Mouse (Mus musculus) erythroblast, adult 5-6 weeks (primary cell): ENCODE data around the gene Gzmm. TPM values are rescaled to one million over a fixed set of nuclear protein-coding genes. Genes with fewer than 3 reads are reported as not detected.

Source experiments
- ATAC-seq: replicated peaks from 2 replicates; pipeline ENCODE4 v1.8.0; 2016; ENCODE audit warnings: moderate number of reproducible peaks, mild to moderate bottlenecking, moderate TSS enrichment, inconsistent platforms; ENCODE audit not compliant: poor library complexity, low FRiP score, severe bottlenecking
- total RNA-seq, 2 experiments: library from RNA; stranded (forward) in 1 of 2; stranded (reverse) in 1 of 2; fragments of 150-400 nt in 1 of 2; fragments of 200-764, 138-1000 nt in 1 of 2; gene quantifications; 2 replicates each; pipeline versions ENCODE4 v1.2.3 to v1.2.4; 2015 to 2017; ENCODE audit warnings: low replicate concordance in 2 of 2

Gene Gzmm
- total RNA-seq, 2 experiments from 2014 or later: not detected

- ATAC-seq: no peak
Observed at GRCm38 (mm10) chr10:79716988-79717355, 28.2 kb downstream of the Gzmm start.

- peak; percentile 37; the same call in 1 of the 2 replicates for ATAC-seq
Observed at GRCm38 (mm10) chr10:79717640-79718357, 29.0 kb downstream of the Gzmm start.

GRCm38 (mm10) chr10:79721089-79721488, 32.3 kb downstream of the Gzmm start:
- ATAC-seq: no peak

DNA sequence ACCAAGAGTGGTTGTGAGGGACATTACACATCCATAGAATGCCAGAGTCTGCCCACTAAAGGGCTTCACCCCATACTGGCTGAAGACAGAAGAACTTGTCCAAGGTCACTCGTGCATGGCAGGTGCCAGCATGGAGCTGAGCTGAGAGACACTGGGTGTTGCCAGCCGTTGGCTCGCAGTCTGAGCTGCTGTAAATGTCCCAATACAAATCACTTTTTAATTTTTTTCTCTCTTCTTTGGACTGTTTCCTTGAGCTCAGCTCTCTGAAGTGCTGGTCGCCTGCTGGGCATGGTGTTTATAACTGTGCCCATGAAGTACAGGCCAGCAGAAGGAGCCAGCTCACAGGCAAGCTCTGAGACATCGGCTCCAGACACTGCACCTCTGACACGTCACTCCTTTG, 34.2 kb downstream of the Gzmm start:
- no peak for ATAC-seq

GRCm38 (mm10) chr10:79723692-79724091, 34.9 kb downstream of the Gzmm start:
- ATAC-seq: no peak

DNA sequence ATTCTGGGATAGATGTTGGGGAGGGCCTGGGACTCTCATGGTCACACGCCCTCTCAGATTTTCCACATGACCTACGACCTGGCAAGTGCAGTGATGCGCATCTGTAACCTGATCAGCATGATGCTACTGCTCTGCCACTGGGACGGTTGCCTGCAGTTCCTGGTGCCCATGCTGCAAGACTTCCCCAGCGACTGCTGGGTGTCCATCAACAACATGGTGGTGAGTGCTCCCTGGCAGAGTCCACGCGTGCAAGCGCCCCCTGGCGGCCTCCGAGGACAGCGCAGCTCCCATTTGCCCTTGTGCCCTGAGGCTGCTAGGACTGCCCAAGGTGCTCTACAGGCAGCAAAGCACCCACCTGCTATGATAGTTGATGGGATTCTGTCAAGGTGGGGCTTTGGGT, 37.3 kb downstream of the Gzmm start:
- ATAC-seq: peak; percentile 82

DNA sequence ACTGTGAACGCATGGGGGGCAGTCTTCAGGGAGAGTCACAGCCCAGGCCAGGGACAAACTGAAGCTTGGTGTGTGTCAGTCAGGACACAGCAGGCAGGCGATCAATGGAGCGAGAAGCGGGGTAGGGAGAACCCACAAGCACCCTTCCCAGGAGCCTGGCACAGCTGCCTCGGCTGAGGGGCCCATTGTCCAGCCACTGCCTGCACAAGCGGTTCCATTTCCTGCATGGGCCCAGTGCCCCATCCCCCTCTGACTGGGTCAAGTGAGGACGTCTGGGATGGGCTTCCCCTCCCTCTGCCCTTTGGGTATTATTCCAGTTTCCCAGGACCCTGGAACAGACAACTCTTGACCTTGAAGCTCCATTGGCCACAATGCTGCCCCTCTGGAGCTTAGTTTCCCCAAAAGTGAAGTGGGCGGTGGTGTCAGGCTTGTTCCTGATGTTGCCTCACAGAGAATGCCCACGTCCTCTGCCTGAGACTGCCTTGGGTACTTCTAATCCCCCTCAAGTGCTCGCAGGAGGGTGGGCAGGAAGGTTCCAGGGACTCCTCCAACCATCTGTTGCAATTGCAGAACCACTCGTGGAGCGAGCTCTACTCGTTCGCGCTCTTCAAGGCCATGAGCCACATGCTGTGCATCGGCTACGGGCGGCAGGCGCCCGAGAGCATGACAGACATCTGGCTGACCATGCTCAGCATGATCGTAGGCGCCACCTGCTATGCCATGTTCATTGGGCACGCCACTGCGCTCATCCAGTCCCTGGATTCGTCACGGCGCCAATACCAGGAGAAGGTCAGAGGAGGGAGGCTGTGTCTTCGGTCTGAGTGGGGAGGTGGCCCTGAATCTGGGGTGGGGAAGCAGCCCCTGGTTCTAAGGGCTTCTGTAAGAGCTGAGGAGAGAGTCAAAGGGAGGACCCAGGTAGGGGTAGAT, 39.8 kb downstream of the Gzmm start:
- no peak for ATAC-seq

DNA sequence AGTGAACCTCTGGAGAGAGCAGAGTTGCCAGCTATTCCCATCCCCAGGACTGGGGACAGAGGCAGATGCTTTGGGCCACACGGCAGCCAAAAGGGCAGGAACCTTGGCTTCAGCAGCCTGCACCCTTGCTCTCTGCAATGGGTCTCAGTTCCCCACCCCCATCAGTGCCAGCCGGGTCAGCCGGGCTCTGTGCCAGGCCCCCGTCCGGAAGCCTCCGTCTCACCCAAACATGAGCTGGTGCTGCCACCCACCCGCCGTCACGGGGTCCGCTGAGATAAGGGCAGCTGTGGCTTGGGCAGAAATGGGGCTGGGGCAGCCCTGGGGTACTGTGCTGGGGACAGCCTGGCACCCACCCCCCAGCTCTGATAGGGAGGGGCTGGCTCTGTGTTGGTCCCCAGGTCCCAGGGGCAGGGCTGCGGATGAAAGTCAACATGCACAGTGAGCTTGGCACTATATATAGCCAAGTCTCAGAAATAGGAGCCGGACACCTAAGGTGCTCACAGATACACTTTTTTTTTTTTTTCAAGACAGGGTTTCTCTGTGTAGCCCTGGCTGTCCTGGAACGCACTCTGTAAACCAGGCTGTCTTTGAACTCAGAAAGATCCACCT, 40.6 kb downstream of the Gzmm start:
- no peak for ATAC-seq

- ATAC-seq: 0 out of 2 replicates have a peak, but pooled peaks have one; percentile 45
Observed at GRCm38 (mm10) chr10:79732500-79732899, 43.7 kb downstream of the Gzmm start.

- ATAC-seq: no peak
Observed at GRCm38 (mm10) chr10:79733847-79734246, 45.0 kb downstream of the Gzmm start.

- no peak for ATAC-seq
Observed at GRCm38 (mm10) chr10:79735361-79735760, 46.5 kb downstream of the Gzmm start.

DNA sequence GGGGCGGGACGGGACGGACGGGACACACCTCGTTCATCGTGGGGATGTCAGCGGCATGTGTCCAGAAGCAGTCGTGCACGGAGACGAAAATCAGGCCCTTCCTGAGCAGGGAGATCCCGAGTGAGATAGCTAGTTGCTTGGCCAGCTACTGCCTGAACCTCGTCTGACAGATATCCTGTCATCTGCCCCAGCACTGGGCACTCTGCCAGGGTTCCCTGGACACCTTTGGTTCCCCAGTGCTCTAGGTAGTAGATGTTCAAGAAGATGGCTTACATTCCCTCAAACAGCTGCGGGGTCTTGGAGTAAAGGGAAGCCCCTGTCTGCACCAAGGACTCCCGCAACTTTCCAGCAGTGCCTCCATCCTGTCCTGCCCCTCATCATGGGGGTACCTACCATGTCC, 47.9 kb downstream of the Gzmm start:
- no peak for ATAC-seq

DNA sequence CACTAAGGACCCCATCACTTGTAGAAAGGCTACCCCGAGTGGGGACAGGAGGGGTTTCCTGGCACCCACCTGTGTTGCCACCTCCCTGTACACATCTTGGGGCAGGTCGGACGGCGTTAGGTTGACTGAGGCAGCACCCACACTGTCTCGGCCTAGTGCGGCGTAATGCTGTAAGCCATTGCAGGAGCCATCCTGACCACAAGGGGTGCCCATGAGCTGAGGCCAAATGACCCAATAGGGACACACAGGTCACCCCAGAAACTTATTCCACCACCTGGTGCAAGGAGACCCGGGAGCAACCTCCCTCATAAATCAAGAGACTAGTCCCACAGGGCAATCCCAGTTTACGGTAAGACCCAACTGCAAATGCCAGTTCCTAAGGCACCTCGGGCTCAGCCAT, 49.4 kb downstream of the Gzmm start:
- ATAC-seq: peak; percentile 64

- ATAC-seq: no peak
Observed at GRCm38 (mm10) chr10:79739234-79739633, 50.4 kb downstream of the Gzmm start.

- no peak for ATAC-seq
Observed at GRCm38 (mm10) chr10:79740863-79741262, 52.0 kb downstream of the Gzmm start.

- no peak for ATAC-seq
Observed at GRCm38 (mm10) chr10:79743161-79743560, 54.3 kb downstream of the Gzmm start.

DNA sequence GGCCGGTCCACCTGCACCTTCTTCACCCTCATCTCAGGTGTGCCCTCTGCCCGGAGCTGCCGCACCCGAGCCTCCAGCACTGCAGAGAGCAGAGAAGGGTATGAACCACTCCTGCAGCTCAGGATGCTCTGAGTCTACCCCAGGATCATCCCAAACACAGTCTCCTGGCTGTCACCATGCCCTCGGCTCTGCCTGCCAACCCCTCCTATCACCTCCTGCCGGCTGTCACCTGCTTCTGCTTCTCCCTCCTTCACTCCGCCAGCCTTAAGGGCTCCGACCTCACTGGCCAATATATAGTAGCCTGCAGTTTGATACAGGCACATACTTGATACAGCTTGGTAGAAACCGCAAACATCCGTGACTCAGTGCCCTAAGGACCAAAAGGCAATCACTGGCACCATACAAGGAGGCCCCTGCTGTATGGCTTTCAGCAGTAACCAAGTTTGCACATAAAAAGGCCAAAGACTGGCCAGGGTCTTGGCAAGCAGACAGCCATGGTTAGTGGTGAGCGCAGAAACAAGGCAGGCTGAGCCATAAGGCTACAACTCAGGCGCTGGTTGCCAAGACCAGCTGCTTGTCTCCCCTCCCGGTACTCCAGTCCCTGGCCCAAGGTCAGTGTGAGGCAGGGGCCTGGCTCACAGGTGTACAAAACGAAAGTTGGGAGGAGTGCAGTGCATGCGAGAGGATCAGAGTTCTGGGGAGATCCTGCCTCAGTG, 55.0 kb downstream of the Gzmm start:
- no peak for ATAC-seq
